Mouse (Mus musculus): ENCODE data around the gene Dgki. TPM values are rescaled to one million over a fixed set of nuclear protein-coding genes. Genes with fewer than 3 reads are reported as not detected.
A peak's percentile ranks its signal among the peaks of the same experiment; 100 is the strongest.

The Dgki gene
- polyA plus RNA-seq, 1 experiment, result 0.20 TPM

GRCm38 (mm10) chr6:36809747-36810285 lies 490.2 kb downstream of the Dgki start, which contains the start of gene Ptn:
TSS of gene Ptn (minus strand) at chr6:36810220.
- WGBS, result 4% methylated on average over 15 of the region's 15 CpGs
- peak within 1 kb of the TSS; percentile 12; the same call in 1 of the 2 replicates for H3K4me3 ChIP-seq (ENCODE audit: low read depth, low read length)
- no peaks in the 10 kb centered on the region for H3K36me3 ChIP-seq (ENCODE audit: control insufficient read depth, insufficient read depth, low read length)
- no peak within 1 kb of the TSS for H3K27ac ChIP-seq (ENCODE audit: insufficient read depth, low read depth, low read length)
- no peaks in the 10 kb centered on the region for H3K27me3 ChIP-seq (ENCODE audit: control insufficient read depth, insufficient read depth, low read length)
- H3K4me1 ChIP-seq (ENCODE audit: control insufficient read depth, insufficient read depth, insufficient read length, low read length), result no peaks in the 10 kb centered on the region
- TF ChIP-seq CTCF (IDR thresholded peaks at IDR 0.05; ENCODE audit: extremely low read depth, insufficient read length, insufficient replicate concordance, low read depth, low read length), result no peak
- TF ChIP-seq POLR2A (IDR thresholded peaks at IDR 0.05; ENCODE audit: low read depth, low read length), result no peak

GRCm38 (mm10) chr6:36809311-36809726 lies 490.7 kb downstream of the Dgki start:
- Histone ChIP-seq H3K4me1 (ENCODE audit: control insufficient read depth, insufficient read depth, insufficient read length, low read length) (no peaks in the 10 kb centered on the region), H3K36me3 (ENCODE audit: control insufficient read depth, insufficient read depth, low read length) (no peaks in the 10 kb centered on the region), H3K27me3 (ENCODE audit: control insufficient read depth, insufficient read depth, low read length) (no peaks in the 10 kb centered on the region), H3K27ac (ENCODE audit: insufficient read depth, low read depth, low read length) (no peak overlapping the region), H3K4me3 (ENCODE audit: low read depth, low read length) (peak overlapping the region; percentile 12; the same call in 1 of the 2 replicates)
- TF ChIP-seq POLR2A (IDR thresholded peaks at IDR 0.05; ENCODE audit: low read depth, low read length), result no peak
- no peak for TF ChIP-seq CTCF (IDR thresholded peaks at IDR 0.05; ENCODE audit: extremely low read depth, insufficient read length, insufficient replicate concordance, low read depth, low read length)
- WGBS, result 18% methylated on average over 7 of the region's 7 CpGs

GRCm38 (mm10) chr6:36808306-36809058 lies 491.5 kb downstream of the Dgki start:
- TF ChIP-seq POLR2A (IDR thresholded peaks at IDR 0.05; ENCODE audit: low read depth, low read length), result no peak
- no peak for TF ChIP-seq CTCF (IDR thresholded peaks at IDR 0.05; ENCODE audit: extremely low read depth, insufficient read length, insufficient replicate concordance, low read depth, low read length)
- no peaks in the 10 kb centered on the region for H3K4me1 ChIP-seq (ENCODE audit: control insufficient read depth, insufficient read depth, insufficient read length, low read length)
- H3K4me3 ChIP-seq (ENCODE audit: low read depth, low read length), result no peak overlapping the region
- H3K27me3 ChIP-seq (ENCODE audit: control insufficient read depth, insufficient read depth, low read length), result no peaks in the 10 kb centered on the region
- no peak overlapping the region for H3K27ac ChIP-seq (ENCODE audit: insufficient read depth, low read depth, low read length)
- WGBS, result 72% methylated on average over 7 of the region's 7 CpGs
- no peaks in the 10 kb centered on the region for H3K36me3 ChIP-seq (ENCODE audit: control insufficient read depth, insufficient read depth, low read length)

GRCm38 (mm10) chr6:36806906-36807305 lies 493.1 kb downstream of the Dgki start:
- no peak for TF ChIP-seq POLR2A (IDR thresholded peaks at IDR 0.05; ENCODE audit: low read depth, low read length)
- no peak for TF ChIP-seq CTCF (IDR thresholded peaks at IDR 0.05; ENCODE audit: extremely low read depth, insufficient read length, insufficient replicate concordance, low read depth, low read length)
- Histone ChIP-seq H3K27me3 (ENCODE audit: control insufficient read depth, insufficient read depth, low read length) (no peaks in the 10 kb centered on the region), H3K36me3 (ENCODE audit: control insufficient read depth, insufficient read depth, low read length) (no peaks in the 10 kb centered on the region), H3K4me1 (ENCODE audit: control insufficient read depth, insufficient read depth, insufficient read length, low read length) (no peaks in the 10 kb centered on the region), H3K4me3 (ENCODE audit: low read depth, low read length) (no peak overlapping the region), H3K27ac (ENCODE audit: insufficient read depth, low read depth, low read length) (no peak overlapping the region)
- 69% methylated on average over 6 of the region's 6 CpGs for WGBS

GRCm38 (mm10) chr6:36800309-36800946 lies 499.6 kb downstream of the Dgki start:
- Histone ChIP-seq H3K27me3 (ENCODE audit: control insufficient read depth, insufficient read depth, low read length) (no peaks in the 10 kb centered on the region), H3K36me3 (ENCODE audit: control insufficient read depth, insufficient read depth, low read length) (no peaks in the 10 kb centered on the region), H3K27ac (ENCODE audit: insufficient read depth, low read depth, low read length) (no peak overlapping the region), H3K4me1 (ENCODE audit: control insufficient read depth, insufficient read depth, insufficient read length, low read length) (no peaks in the 10 kb centered on the region), H3K4me3 (ENCODE audit: low read depth, low read length) (no peak overlapping the region)
- TF ChIP-seq CTCF (IDR thresholded peaks at IDR 0.05; ENCODE audit: extremely low read depth, insufficient read length, insufficient replicate concordance, low read depth, low read length) (no peak), POLR2A (IDR thresholded peaks at IDR 0.05; ENCODE audit: low read depth, low read length) (no peak)
- WGBS, result 78% methylated on average over 5 of the region's 5 CpGs

- Histone ChIP-seq H3K27ac (ENCODE audit: insufficient read depth, low read depth, low read length) (no peak overlapping the region), H3K36me3 (ENCODE audit: control insufficient read depth, insufficient read depth, low read length) (no peaks in the 10 kb centered on the region), H3K4me1 (ENCODE audit: control insufficient read depth, insufficient read depth, insufficient read length, low read length) (no peaks in the 10 kb centered on the region), H3K27me3 (ENCODE audit: control insufficient read depth, insufficient read depth, low read length) (no peaks in the 10 kb centered on the region), H3K4me3 (ENCODE audit: low read depth, low read length) (no peak overlapping the region)
- WGBS, result 37% methylated on average over 3 of the region's 3 CpGs
- TF ChIP-seq CTCF (IDR thresholded peaks at IDR 0.05; ENCODE audit: extremely low read depth, insufficient read length, insufficient replicate concordance, low read depth, low read length) (no peak), POLR2A (IDR thresholded peaks at IDR 0.05; ENCODE audit: low read depth, low read length) (no peak)
These were observed 502.8 kb downstream of the Dgki start for GRCm38 (mm10) chr6:36797066-36797655.

Other genes with a start within 250 kb of the Dgki start
- 8.8 and 30.5 TPM in 2 replicates for gene Creb3l2, start 142.0 kb upstream of the Dgki start, polyA plus RNA-seq (2012; rRNA removed)
- gene Akr1d1, start 230.0 kb upstream of the Dgki start, polyA plus RNA-seq (2012; rRNA removed), result not detected in 2 replicates